Mouse (Mus musculus) cortical plate, adult 2 months (tissue): Measurements from ENCODE around the gene Rere.

Experiments
- CTCF ChIP-seq: fragments of 200-500 bp; IDR thresholded peaks from 2 replicates; pipeline ENCODE4 v1.5.1; 2011; ENCODE audit warnings: mild to moderate bottlenecking, control low read depth, low read length; ENCODE audit not compliant: insufficient read depth; ENCODE audit errors: extremely low read depth
- POLR2A ChIP-seq: fragments of 200-500 bp; IDR thresholded peaks from 2 replicates; pipeline ENCODE4 v1.6.1; 2011; ENCODE audit warnings: mild to moderate bottlenecking, low read length, control low read depth; ENCODE audit not compliant: insufficient read depth; ENCODE audit errors: extremely low read depth

DNA sequence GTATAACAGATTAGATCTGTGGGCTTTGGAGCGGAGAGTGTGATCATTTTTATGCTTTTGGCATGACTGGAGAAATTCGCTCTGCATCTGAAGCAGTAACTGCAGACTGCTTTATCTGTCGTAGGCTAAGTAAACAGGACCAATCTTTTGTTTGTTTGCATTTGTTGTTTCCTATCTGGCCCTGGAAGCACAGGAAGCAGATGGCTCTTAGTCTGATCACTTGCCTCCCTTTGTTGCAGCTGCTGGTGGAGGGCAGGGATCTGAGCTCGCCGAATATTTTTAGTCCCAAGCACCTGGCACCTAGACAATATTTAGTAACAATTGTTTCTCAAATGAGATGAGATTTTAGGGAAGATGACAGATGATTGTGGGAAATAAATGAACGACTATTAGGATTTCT lies 123.1 kb downstream of the Rere start:
- TF ChIP-seq POLR2A = no peak
- no peak for TF ChIP-seq CTCF
